Mouse (Mus musculus) myocyte (in vitro differentiated cells): ENCODE measurements around the gene Vps37b.

Source experiments
- E2F4 ChIP-seq: IDR thresholded peaks from one replicate; pipeline ENCODE4 v1.6.1; 2011; ENCODE audit warnings: mild to moderate bottlenecking, control low read depth, moderate library complexity; ENCODE audit not compliant: insufficient read depth
- MAX ChIP-seq: IDR thresholded peaks from one replicate; pipeline ENCODE4 v1.6.1; 2011; ENCODE audit warnings: low read depth, mild to moderate bottlenecking, control low read depth
- POLR2A ChIP-seq: IDR thresholded peaks from one replicate; pipeline ENCODE4 v1.6.1; 2011; ENCODE audit warnings: low read depth, mild to moderate bottlenecking, control low read depth, moderate library complexity; ENCODE audit not compliant: insufficient read length
- TCF12 ChIP-seq: IDR thresholded peaks from one replicate; pipeline ENCODE4 v1.6.1; 2011; ENCODE audit warnings: mild to moderate bottlenecking, control low read depth; ENCODE audit not compliant: poor library complexity, insufficient read depth, severe bottlenecking
- USF1 ChIP-seq: IDR thresholded peaks from one replicate; pipeline ENCODE4 v1.6.1; 2011; ENCODE audit warnings: low read depth, mild to moderate bottlenecking, control low read depth, moderate library complexity

- TF ChIP-seq POLR2A (no peak), E2F4 (no peak), USF1 (no peak), TCF12 (no peak), MAX (no peak)
Measured at GRCm38 (mm10) chr5:124010910-124011655, 21.0 kb downstream of the Vps37b start.
